Mouse (Mus musculus): ENCODE data around the gene Scube2. TPM values are rescaled to one million over a fixed set of nuclear protein-coding genes. Genes with fewer than 3 reads are reported as not detected.
A peak's percentile ranks its signal among the peaks of the same experiment; 100 is the strongest.

Scube2 gene
- polyA plus RNA-seq, 1 experiment from 2014 or later, result 0.05 TPM

- no peak overlapping the region for H3K27ac ChIP-seq (replicated peaks)
- peaks cover 5% of the 10 kb centered on the region; the same call in 1 of the 2 replicates for H3K27me3 ChIP-seq
- no peaks in the 10 kb centered on the region for H3K4me1 ChIP-seq (replicated peaks)
- H3K4me3 ChIP-seq (replicated peaks), result no peak overlapping the region
- H3K9me3 ChIP-seq (replicated peaks), result no peaks in the 10 kb centered on the region
- H3K36me3 ChIP-seq (replicated peaks), result no peaks in the 10 kb centered on the region
- ATAC-seq (ENCODE audit: insufficient read depth), result no peak
- WGBS (ENCODE audit: insufficient replicate concordance), result 33% methylated on average over 12 of the region's 12 CpGs
- H3K4me2 ChIP-seq, result no peak overlapping the region
- H3K9ac ChIP-seq, result no peak overlapping the region
Measured at GRCm38 (mm10) chr7:109879158-109879557, 13.7 kb upstream of the Scube2 start.

DNA sequence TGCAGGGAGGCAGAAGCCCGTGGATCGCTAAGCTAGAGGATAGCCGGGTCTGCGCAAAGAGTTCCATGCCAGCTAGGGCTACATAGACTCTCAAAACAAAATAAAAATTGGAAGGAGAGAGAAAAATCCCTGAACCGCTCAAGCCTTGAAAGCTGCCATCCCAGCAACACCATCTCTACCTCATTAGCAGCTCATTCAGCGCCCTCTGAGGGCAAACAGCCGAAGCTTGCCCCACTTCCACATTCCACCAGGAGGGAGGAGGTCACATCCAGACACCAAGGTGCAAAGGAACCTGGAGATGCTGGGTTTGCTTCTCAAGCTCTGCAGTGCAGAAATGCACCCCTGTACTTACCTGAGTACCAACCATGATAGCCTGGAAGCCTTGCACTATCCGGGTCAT lies 10.6 kb upstream of the Scube2 start:
- no peak overlapping the region for H3K27ac ChIP-seq (replicated peaks)
- H3K9me3 ChIP-seq (replicated peaks), result no peaks in the 10 kb centered on the region
- H3K4me2 ChIP-seq, result no peak overlapping the region
- H3K9ac ChIP-seq, result no peak overlapping the region
- peaks cover 9% of the 10 kb centered on the region; the same call in 1 of the 2 replicates for H3K27me3 ChIP-seq
- H3K4me1 ChIP-seq (replicated peaks), result no peaks in the 10 kb centered on the region
- ATAC-seq (ENCODE audit: insufficient read depth), result no peak
- WGBS (ENCODE audit: insufficient replicate concordance), result 54% methylated on average over 8 of the region's 8 CpGs
- no peak overlapping the region for H3K4me3 ChIP-seq (replicated peaks)
- no peaks in the 10 kb centered on the region for H3K36me3 ChIP-seq (replicated peaks)

GRCm38 (mm10) chr7:109875598-109875997 lies 10.1 kb upstream of the Scube2 start:
- no peaks in the 10 kb centered on the region for H3K36me3 ChIP-seq (replicated peaks)
- H3K27ac ChIP-seq (replicated peaks), result no peak overlapping the region
- no peaks in the 10 kb centered on the region for H3K4me1 ChIP-seq (replicated peaks)
- no peak overlapping the region for H3K9ac ChIP-seq
- WGBS (ENCODE audit: insufficient replicate concordance), result 11% methylated on average over 3 of the region's 3 CpGs
- H3K4me3 ChIP-seq (replicated peaks), result no peak overlapping the region
- H3K27me3 ChIP-seq, result peaks cover 13% of the 10 kb centered on the region; the same call in 1 of the 2 replicates
- H3K9me3 ChIP-seq (replicated peaks), result no peaks in the 10 kb centered on the region
- H3K4me2 ChIP-seq, result no peak overlapping the region
- no peak for ATAC-seq (ENCODE audit: insufficient read depth)

DNA sequence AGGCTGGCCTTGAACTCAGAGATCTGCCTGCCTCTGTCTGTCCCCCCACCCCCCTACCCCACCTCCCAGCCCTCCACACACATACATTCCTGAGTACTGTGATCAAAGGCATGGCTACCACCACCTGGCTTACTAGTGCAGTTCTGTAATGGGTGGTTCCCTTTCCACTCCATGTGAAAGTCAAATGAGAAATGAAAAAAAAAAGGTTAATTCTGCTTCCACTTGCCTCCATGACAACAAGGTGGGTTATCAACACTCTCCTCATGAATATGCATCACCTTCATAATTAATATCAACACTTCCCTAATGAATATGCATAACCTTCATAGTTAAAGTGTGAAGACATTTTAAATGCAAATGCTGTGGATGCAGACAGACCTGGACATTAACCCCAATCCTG lies 9.6 kb upstream of the Scube2 start:
- no peak for ATAC-seq (ENCODE audit: insufficient read depth)
- Histone ChIP-seq H3K9ac (no peak overlapping the region), H3K36me3 (replicated peaks) (no peaks in the 10 kb centered on the region), H3K4me2 (no peak overlapping the region), H3K4me1 (replicated peaks) (no peaks in the 10 kb centered on the region), H3K9me3 (replicated peaks) (no peaks in the 10 kb centered on the region), H3K27ac (replicated peaks) (no peak overlapping the region), H3K27me3 (peaks cover 13% of the 10 kb centered on the region; the same call in 1 of the 2 replicates), H3K4me3 (replicated peaks) (no peak overlapping the region)

DNA sequence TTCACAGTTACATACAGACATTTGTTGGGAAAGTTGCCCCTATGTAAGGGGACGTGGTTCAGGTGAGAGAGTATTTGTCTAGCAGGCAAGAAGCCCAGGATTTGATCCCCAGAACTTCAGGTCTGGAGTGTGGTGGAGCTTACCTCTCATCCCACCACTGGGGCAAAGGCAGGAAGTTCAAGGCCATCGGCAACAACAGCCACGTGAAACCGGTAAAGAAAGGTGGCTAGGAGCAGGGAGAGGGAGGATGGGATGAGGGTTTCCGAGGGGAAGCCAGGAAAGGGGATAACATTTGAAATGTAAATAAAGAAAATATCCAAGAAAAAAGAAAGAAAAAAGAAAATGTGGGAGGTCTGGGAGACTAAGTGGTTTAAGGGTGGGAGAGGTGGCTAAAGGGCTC lies 7.7 kb upstream of the Scube2 start:
- WGBS (ENCODE audit: insufficient replicate concordance), result 41% methylated on average over 5 of the region's 5 CpGs

DNA sequence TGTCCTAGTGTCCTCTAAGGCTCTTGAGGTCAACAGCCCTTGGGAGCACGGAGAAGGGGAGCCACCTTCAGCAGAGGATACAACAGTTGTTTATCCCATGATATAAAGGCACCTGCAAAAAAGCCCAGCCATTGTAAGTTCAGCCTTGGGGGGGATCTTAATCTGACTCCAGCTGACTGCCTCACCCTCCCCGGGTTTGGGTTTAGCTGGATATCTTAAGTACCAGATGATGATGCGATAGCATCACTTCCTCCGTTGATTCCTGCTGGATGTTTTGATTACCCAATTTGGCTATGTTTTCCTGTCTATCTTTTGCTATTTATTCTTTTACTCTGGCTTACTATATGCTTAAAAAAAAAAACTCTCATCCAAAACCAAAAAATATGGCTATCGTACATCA lies 5.8 kb upstream of the Scube2 start:
- no peak overlapping the region for H3K27ac ChIP-seq (replicated peaks)
- no peak overlapping the region for H3K9ac ChIP-seq
- no peaks in the 10 kb centered on the region for H3K36me3 ChIP-seq (replicated peaks)
- 54% methylated on average over 5 of the region's 5 CpGs for WGBS (ENCODE audit: insufficient replicate concordance)
- no peak for ATAC-seq (ENCODE audit: insufficient read depth)
- peaks cover 41% of the 10 kb centered on the region for H3K27me3 ChIP-seq
- H3K4me2 ChIP-seq, result no peak overlapping the region
- H3K4me3 ChIP-seq (replicated peaks), result no peak overlapping the region
- no peaks in the 10 kb centered on the region for H3K4me1 ChIP-seq (replicated peaks)
- no peaks in the 10 kb centered on the region for H3K9me3 ChIP-seq (replicated peaks)

More for the DNA sequence above, 7.7 kb upstream of the Scube2 start:
- H3K4me3 ChIP-seq (replicated peaks), result no peak overlapping the region
- ATAC-seq (ENCODE audit: insufficient read depth), result no peak
- no peak overlapping the region for H3K4me2 ChIP-seq
- no peak overlapping the region for H3K27ac ChIP-seq (replicated peaks)
- no peaks in the 10 kb centered on the region for H3K36me3 ChIP-seq (replicated peaks)
- H3K27me3 ChIP-seq, result peaks cover 22% of the 10 kb centered on the region
- no peaks in the 10 kb centered on the region for H3K9me3 ChIP-seq (replicated peaks)
- no peaks in the 10 kb centered on the region for H3K4me1 ChIP-seq (replicated peaks)
- H3K9ac ChIP-seq, result no peak overlapping the region

GRCm38 (mm10) chr7:109868498-109868897 lies 3.0 kb upstream of the Scube2 start:
- Histone ChIP-seq H3K27me3 (peaks cover 64% of the 10 kb centered on the region), H3K9ac (no peak overlapping the region), H3K27ac (replicated peaks) (no peak overlapping the region), H3K36me3 (replicated peaks) (no peaks in the 10 kb centered on the region), H3K4me2 (no peak overlapping the region), H3K4me1 (replicated peaks) (0 out of 2 replicates have a peak, but pooled peaks cover 9% of the 10 kb centered on the region), H3K4me3 (replicated peaks) (no peak overlapping the region), H3K9me3 (replicated peaks) (no peaks in the 10 kb centered on the region)
- WGBS (ENCODE audit: insufficient replicate concordance), result 40% methylated on average over 3 of the region's 3 CpGs
- ATAC-seq (ENCODE audit: insufficient read depth), result no peak

- ATAC-seq (ENCODE audit: insufficient read depth), result no peak
- Histone ChIP-seq H3K27ac (replicated peaks) (no peak overlapping the region), H3K27me3 (peaks cover 80% of the 10 kb centered on the region), H3K9me3 (replicated peaks) (no peaks in the 10 kb centered on the region), H3K4me1 (replicated peaks) (0 out of 2 replicates have a peak, but pooled peaks cover 9% of the 10 kb centered on the region), H3K9ac (no peak overlapping the region), H3K4me3 (replicated peaks) (no peak overlapping the region), H3K36me3 (replicated peaks) (no peaks in the 10 kb centered on the region), H3K4me2 (no peak overlapping the region)
- 77% methylated on average over 3 of the region's 3 CpGs for WGBS (ENCODE audit: insufficient replicate concordance)
Measured at GRCm38 (mm10) chr7:109866643-109867042, 1.2 kb upstream of the Scube2 start.

GRCm38 (mm10) chr7:109863561-109863960 lies 1.9 kb downstream of the Scube2 start:
- H3K4me3 ChIP-seq (replicated peaks), result no peak overlapping the region
- no peak overlapping the region for H3K9ac ChIP-seq
- WGBS (ENCODE audit: insufficient replicate concordance), result 19% methylated on average over 4 of the region's 4 CpGs
- H3K36me3 ChIP-seq (replicated peaks), result no peaks in the 10 kb centered on the region
- H3K27ac ChIP-seq (replicated peaks), result no peak overlapping the region
- H3K4me2 ChIP-seq, result no peak overlapping the region
- no peaks in the 10 kb centered on the region for H3K9me3 ChIP-seq (replicated peaks)
- H3K4me1 ChIP-seq (replicated peaks), result 0 out of 2 replicates have a peak, but pooled peaks cover 9% of the 10 kb centered on the region
- no peak for ATAC-seq (ENCODE audit: insufficient read depth)
- H3K27me3 ChIP-seq, result peaks cover 76% of the 10 kb centered on the region

- H3K27ac ChIP-seq (replicated peaks), result no peak overlapping the region
- H3K4me3 ChIP-seq (replicated peaks), result no peak overlapping the region
- ATAC-seq (ENCODE audit: insufficient read depth), result no peak
- no peaks in the 10 kb centered on the region for H3K9me3 ChIP-seq (replicated peaks)
- H3K27me3 ChIP-seq, result peaks cover 44% of the 10 kb centered on the region
- H3K4me1 ChIP-seq (replicated peaks), result 0 out of 2 replicates have a peak, but pooled peaks cover 2% of the 10 kb centered on the region
- H3K36me3 ChIP-seq (replicated peaks), result no peaks in the 10 kb centered on the region
- no peak overlapping the region for H3K4me2 ChIP-seq
- WGBS (ENCODE audit: insufficient replicate concordance), result 79% methylated on average over 7 of the region's 7 CpGs
- no peak overlapping the region for H3K9ac ChIP-seq
Measured at GRCm38 (mm10) chr7:109860162-109860561, 5.3 kb downstream of the Scube2 start.

- 28% methylated on average over 6 of the region's 6 CpGs for WGBS (ENCODE audit: insufficient replicate concordance)
- Histone ChIP-seq H3K4me3 (replicated peaks) (no peak overlapping the region), H3K27me3 (peaks cover 37% of the 10 kb centered on the region), H3K4me1 (replicated peaks) (peaks cover 5% of the 10 kb centered on the region; the same call in 1 of the 2 replicates), H3K27ac (replicated peaks) (no peak overlapping the region), H3K9ac (no peak overlapping the region), H3K9me3 (replicated peaks) (no peaks in the 10 kb centered on the region), H3K36me3 (replicated peaks) (no peaks in the 10 kb centered on the region), H3K4me2 (no peak overlapping the region)
- ATAC-seq (ENCODE audit: insufficient read depth), result no peak
Measured at GRCm38 (mm10) chr7:109859354-109859753, 6.1 kb downstream of the Scube2 start.

GRCm38 (mm10) chr7:109852752-109853212 lies 12.7 kb downstream of the Scube2 start:
- peaks cover 30% of the 10 kb centered on the region for H3K4me1 ChIP-seq (replicated peaks)
- 12% methylated on average over 7 of the region's 7 CpGs for WGBS (ENCODE audit: insufficient replicate concordance)
- H3K9ac ChIP-seq, result no peak overlapping the region
- peak; percentile 84 for ATAC-seq (ENCODE audit: insufficient read depth)
- no peaks in the 10 kb centered on the region for H3K9me3 ChIP-seq (replicated peaks)
- no peaks in the 10 kb centered on the region for H3K36me3 ChIP-seq (replicated peaks)
- H3K27me3 ChIP-seq, result peaks cover 10% of the 10 kb centered on the region; the same call in 1 of the 2 replicates
- H3K4me3 ChIP-seq (replicated peaks), result no peak overlapping the region
- H3K4me2 ChIP-seq, result peak overlapping the region; percentile 7; the same call in 1 of the 2 replicates
- H3K27ac ChIP-seq (replicated peaks), result no peak overlapping the region

Measured in liver, embryonic 15.5 days (tissue).